Mouse (Mus musculus) heart, embryonic 12.5 days (tissue): ENCODE results near the gene Asap3. TPM values are rescaled to one million over a fixed set of nuclear protein-coding genes. Genes with fewer than 3 reads are reported as not detected.

ENCODE experiments used
- ATAC-seq: fragments of 200-750 bp; cut with Nextera tagmentation; 2 replicates; pipeline ENCODE4 v1.8.0; 2017; ENCODE audit warnings: moderate TSS enrichment, moderate library complexity; ENCODE audit not compliant: insufficient number of reproducible peaks, low FRiP score
- H3K27ac ChIP-seq: fragments of 300-500 bp; sonication (generic); 2 replicates; pipeline ENCODE4 v1.5.1; 2016; ENCODE audit warnings: mild to moderate bottlenecking, moderate library complexity; ENCODE audit not compliant: poor library complexity, severe bottlenecking
- H3K27me3 ChIP-seq: fragments of 300-500 bp; sonication (generic); replicated peaks from 2 replicates; pipeline ENCODE4 v1.6.1; 2016; ENCODE audit warnings: mild to moderate bottlenecking, moderate library complexity
- H3K36me3 ChIP-seq: fragments of 300-500 bp; sonication (generic); 2 replicates; pipeline ENCODE4 v1.6.1; 2016; ENCODE audit warnings: mild to moderate bottlenecking, moderate library complexity
- H3K4me1 ChIP-seq: fragments of 300-500 bp; sonication (generic); replicated peaks from 2 replicates; pipeline ENCODE4 v1.6.1; 2016; ENCODE audit warnings: mild to moderate bottlenecking
- H3K4me2 ChIP-seq: fragments of 300-500 bp; sonication (generic); 2 replicates; pipeline ENCODE4 v1.6.1; 2016; ENCODE audit warnings: mild to moderate bottlenecking, moderate library complexity
- H3K4me3 ChIP-seq: fragments of 300-500 bp; sonication (generic); 2 replicates; pipeline ENCODE4 v1.5.1; 2016; ENCODE audit warnings: mild to moderate bottlenecking
- H3K9ac ChIP-seq: fragments of 300-500 bp; sonication (generic); 2 replicates; pipeline ENCODE4 v1.6.1; 2016; ENCODE audit warnings: mild to moderate bottlenecking, moderate library complexity
- H3K9me3 ChIP-seq: fragments of 300-500 bp; sonication (generic); replicated peaks from 2 replicates; pipeline ENCODE4 v1.6.1; 2016; ENCODE audit warnings: mild to moderate bottlenecking, moderate library complexity
- WGBS: fragments of 180-500 bp; shearing (Covaris S2); methylation state at CpG from one replicate; pipeline ENCODE4 v1.1.7; 2016; 5-methylcytosine and 5-hydroxymethylcytosine counted together
- polyA plus RNA-seq: library from polyadenylated mRNA; unstranded; fragments of >200 nt; fragmentation: Nextera tagmentation; extraction: Ambion mirVana; gene quantifications from 2 replicates; pipeline ENCODE4 v1.2.1, GENCODE M21; 2016

Gene Asap3
- polyA plus RNA-seq, 1 experiment from 2014 or later = 2.9 TPM

DNA sequence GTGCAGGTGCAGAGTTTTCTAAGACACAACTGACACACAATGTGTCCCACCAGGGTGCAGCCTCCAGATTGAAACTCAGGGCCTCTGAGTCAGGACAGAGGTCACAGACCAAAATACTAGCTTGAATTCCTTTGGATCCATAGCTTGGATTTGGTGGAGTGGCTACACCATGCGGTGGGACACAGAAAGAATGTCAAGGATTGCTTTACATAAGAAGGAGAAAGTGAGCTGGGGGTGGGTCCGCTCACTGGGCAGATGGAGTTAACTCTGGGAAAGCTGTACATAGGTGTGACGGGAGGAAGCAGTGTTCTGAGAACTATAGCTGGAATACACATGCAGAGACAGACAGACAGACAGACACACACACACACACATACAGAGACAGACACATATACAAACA lies 53.8 kb downstream of the Asap3 start:
- Histone ChIP-seq H3K9me3 (no peaks in the 10 kb centered on the region), H3K4me1 (peaks cover 18% of the 10 kb centered on the region), H3K9ac (no peak overlapping the region), H3K27ac (peak overlapping the region; percentile 73; the same call in 1 of the 2 replicates), H3K27me3 (no peaks in the 10 kb centered on the region), H3K36me3 (0 out of 2 replicates have a peak, but pooled peaks cover 4% of the 10 kb centered on the region), H3K4me2 (no peak overlapping the region), H3K4me3 (no peak overlapping the region)
- no peak for ATAC-seq
- 57% methylated on average over 3 of the region's 3 CpGs for WGBS

DNA sequence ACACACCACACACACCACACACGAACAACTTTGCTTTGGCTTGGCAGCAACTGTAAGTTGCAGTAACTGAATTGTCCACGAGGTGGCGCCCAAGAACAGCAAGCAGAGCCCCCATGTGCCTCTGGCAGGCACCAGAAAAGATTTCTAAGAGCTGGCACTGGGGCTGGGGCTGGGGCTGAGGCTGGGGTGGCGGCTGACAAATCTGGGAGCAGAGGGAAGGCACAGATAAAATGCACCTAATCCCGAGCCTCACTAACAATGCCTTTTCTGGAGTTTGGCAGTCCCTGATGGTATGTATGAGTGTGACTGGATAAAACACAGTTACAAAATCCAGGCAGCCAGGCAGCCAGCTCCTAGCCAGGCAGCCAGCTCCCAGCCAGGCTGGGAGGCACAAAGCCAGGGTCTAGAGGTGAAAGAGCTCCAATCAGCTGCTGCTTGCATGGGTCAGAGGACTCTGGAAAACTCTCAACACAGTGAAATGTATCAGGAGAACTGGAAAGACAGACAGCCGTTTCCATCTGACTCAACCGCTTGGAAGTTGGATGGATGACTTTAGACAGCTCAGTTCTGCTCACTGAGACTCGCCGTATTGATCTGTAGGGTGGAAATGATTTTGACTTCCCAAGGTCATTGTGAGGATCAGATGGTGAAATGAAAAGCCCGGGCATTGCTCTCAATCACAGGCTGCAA lies 54.5 kb downstream of the Asap3 start:
- Histone ChIP-seq H3K9me3 (no peaks in the 10 kb centered on the region), H3K4me3 (no peak overlapping the region), H3K4me2 (no peak overlapping the region), H3K27ac (peak overlapping the region; percentile 73), H3K27me3 (no peaks in the 10 kb centered on the region), H3K4me1 (peaks cover 18% of the 10 kb centered on the region), H3K9ac (0 out of 2 replicates have a peak overlapping the region, but pooled peaks have one; percentile 18), H3K36me3 (0 out of 2 replicates have a peak, but pooled peaks cover 4% of the 10 kb centered on the region)
- WGBS = 36% methylated on average over 10 of the region's 10 CpGs
- peak; percentile 67 for ATAC-seq

DNA sequence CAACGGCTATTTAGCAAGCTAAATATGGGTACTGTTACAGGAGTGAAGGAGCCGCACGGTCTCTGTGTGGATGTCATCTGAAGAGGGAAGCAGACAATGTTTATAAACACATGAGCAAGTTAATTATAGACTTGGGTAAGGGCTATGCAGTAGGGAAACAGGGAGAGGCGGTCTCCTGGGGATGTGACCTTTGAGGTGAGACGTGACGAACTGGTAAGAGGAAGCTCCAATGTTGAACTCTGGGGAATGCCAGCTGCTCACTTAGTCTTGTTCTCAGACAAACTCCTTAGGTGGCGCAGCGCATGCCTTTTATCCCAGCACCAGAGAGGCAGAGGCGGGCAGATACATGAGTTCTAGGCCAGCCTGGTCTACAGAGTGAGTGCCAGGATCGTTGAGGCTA lies 55.7 kb downstream of the Asap3 start:
- Histone ChIP-seq H3K27ac (peak overlapping the region; percentile 73; the same call in 1 of the 2 replicates), H3K4me2 (no peak overlapping the region), H3K4me3 (no peak overlapping the region), H3K9ac (no peak overlapping the region), H3K9me3 (no peaks in the 10 kb centered on the region), H3K36me3 (0 out of 2 replicates have a peak, but pooled peaks cover 4% of the 10 kb centered on the region), H3K27me3 (no peaks in the 10 kb centered on the region), H3K4me1 (peaks cover 18% of the 10 kb centered on the region)
- WGBS = 61% methylated on average over 10 of the region's 10 CpGs
- no peak for ATAC-seq

DNA sequence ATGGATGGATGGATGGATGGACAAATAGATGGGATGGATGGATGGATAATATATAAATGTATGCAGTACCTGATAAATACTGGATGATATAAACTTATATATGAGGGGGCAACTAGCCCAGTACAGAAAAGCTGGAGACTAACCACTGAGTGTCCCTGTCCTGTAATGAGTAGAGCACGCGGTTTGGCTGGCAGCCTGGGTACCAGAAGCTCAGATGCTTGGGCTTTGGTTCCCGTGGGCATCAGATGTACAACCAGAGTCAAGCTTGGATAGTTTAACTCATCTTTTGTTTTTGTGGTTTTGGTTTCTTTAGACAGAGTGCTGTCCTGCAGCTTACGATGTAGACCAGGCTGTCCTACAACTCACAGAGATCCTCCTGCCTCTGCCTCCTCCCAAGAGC lies 57.4 kb downstream of the Asap3 start:
- H3K4me2 ChIP-seq = no peak overlapping the region
- no peak overlapping the region for H3K9ac ChIP-seq
- no peak for ATAC-seq
- no peaks in the 10 kb centered on the region for H3K27me3 ChIP-seq
- no peak overlapping the region for H3K27ac ChIP-seq
- H3K4me3 ChIP-seq = no peak overlapping the region
- 0 out of 2 replicates have a peak, but pooled peaks cover 4% of the 10 kb centered on the region for H3K36me3 ChIP-seq
- peaks cover 18% of the 10 kb centered on the region for H3K4me1 ChIP-seq
- WGBS = 94% methylated on average over 4 of the region's 4 CpGs
- no peaks in the 10 kb centered on the region for H3K9me3 ChIP-seq

GRCm38 (mm10) chr4:136266716-136267343 lies 60.7 kb downstream of the Asap3 start:
- H3K9ac ChIP-seq = no peak overlapping the region
- H3K27ac ChIP-seq = no peak overlapping the region
- peaks cover 10% of the 10 kb centered on the region; the same call in 1 of the 2 replicates for H3K36me3 ChIP-seq
- H3K4me2 ChIP-seq = no peak overlapping the region
- WGBS = 74% methylated on average over 9 of the region's 9 CpGs
- ATAC-seq = no peak
- no peak overlapping the region for H3K4me3 ChIP-seq
- no peaks in the 10 kb centered on the region for H3K27me3 ChIP-seq
- H3K9me3 ChIP-seq = no peaks in the 10 kb centered on the region
- H3K4me1 ChIP-seq = peaks cover 5% of the 10 kb centered on the region

DNA sequence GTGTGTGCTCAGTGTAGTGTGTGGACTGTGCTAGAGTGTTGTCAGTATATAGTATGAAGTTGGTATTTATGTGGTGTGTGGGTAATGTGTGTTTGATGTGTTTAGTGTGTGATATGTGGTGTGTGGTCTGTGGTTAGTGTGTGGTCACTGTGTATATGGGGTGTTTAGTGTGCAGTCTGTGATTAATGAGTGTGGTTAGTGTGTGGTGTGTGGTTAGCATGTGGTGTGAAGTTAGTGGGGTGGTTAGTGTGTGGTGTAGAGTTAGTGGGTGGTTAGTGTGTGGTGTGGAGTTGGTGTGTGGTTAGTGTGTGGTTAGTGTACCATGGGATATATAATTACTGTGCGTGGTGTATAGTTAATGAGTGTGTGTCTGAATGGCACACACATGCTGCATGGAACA lies 62.7 kb downstream of the Asap3 start:
- H3K9ac ChIP-seq = no peak overlapping the region
- no peak overlapping the region for H3K4me2 ChIP-seq
- no peak for ATAC-seq
- 95% methylated on average over 1 of the region's 1 CpGs for WGBS
- peaks cover 12% of the 10 kb centered on the region for H3K9me3 ChIP-seq
- no peak overlapping the region for H3K27ac ChIP-seq
- H3K36me3 ChIP-seq = peaks cover 27% of the 10 kb centered on the region
- no peaks in the 10 kb centered on the region; the same call in 1 of the 2 replicates for H3K4me1 ChIP-seq
- no peak overlapping the region for H3K4me3 ChIP-seq
- H3K27me3 ChIP-seq = no peaks in the 10 kb centered on the region

GRCm38 (mm10) chr4:136270648-136271047 lies 64.5 kb downstream of the Asap3 start:
- no peaks in the 10 kb centered on the region for H3K27me3 ChIP-seq
- WGBS = 82% methylated on average over 8 of the region's 8 CpGs
- no peaks in the 10 kb centered on the region; the same call in 1 of the 2 replicates for H3K4me1 ChIP-seq
- H3K4me2 ChIP-seq = no peak overlapping the region
- peaks cover 32% of the 10 kb centered on the region for H3K36me3 ChIP-seq
- no peak; the same call in 1 of the 2 replicates for ATAC-seq
- H3K4me3 ChIP-seq = no peak overlapping the region
- no peak overlapping the region for H3K9ac ChIP-seq
- H3K9me3 ChIP-seq = peaks cover 13% of the 10 kb centered on the region
- H3K27ac ChIP-seq = no peak overlapping the region

- Histone ChIP-seq H3K27ac (no peak overlapping the region), H3K4me1 (peaks cover 26% of the 10 kb centered on the region), H3K4me2 (no peak overlapping the region), H3K36me3 (no peaks in the 10 kb centered on the region), H3K4me3 (no peak overlapping the region), H3K9ac (no peak overlapping the region; the same call in 1 of the 2 replicates), H3K9me3 (no peaks in the 10 kb centered on the region), H3K27me3 (no peaks in the 10 kb centered on the region)
- 75% methylated on average over 8 of the region's 8 CpGs for WGBS
- no peak for ATAC-seq
These were observed 74.9 kb downstream of the Asap3 start for GRCm38 (mm10) chr4:136281097-136281496.

- Histone ChIP-seq H3K4me2 (no peak overlapping the region), H3K27ac (no peak overlapping the region), H3K9me3 (no peaks in the 10 kb centered on the region), H3K4me1 (peaks cover 31% of the 10 kb centered on the region), H3K9ac (no peak overlapping the region; the same call in 1 of the 2 replicates), H3K36me3 (no peaks in the 10 kb centered on the region), H3K4me3 (no peak overlapping the region), H3K27me3 (no peaks in the 10 kb centered on the region)
- no peak for ATAC-seq
- WGBS = 39% methylated on average over 9 of the region's 9 CpGs
These were observed 75.4 kb downstream of the Asap3 start for GRCm38 (mm10) chr4:136281611-136282010.

GRCm38 (mm10) chr4:136282621-136283480 lies 76.7 kb downstream of the Asap3 start:
- WGBS = 49% methylated on average over 10 of the region's 10 CpGs
- no peak for ATAC-seq
- Histone ChIP-seq H3K4me1 (peaks cover 39% of the 10 kb centered on the region), H3K9ac (peak overlapping the region; percentile 39; the same call in 1 of the 2 replicates), H3K27ac (peak overlapping the region; percentile 97), H3K4me2 (peak overlapping the region; percentile 13; the same call in 1 of the 2 replicates), H3K4me3 (no peak overlapping the region), H3K36me3 (peaks cover 9% of the 10 kb centered on the region), H3K27me3 (no peaks in the 10 kb centered on the region), H3K9me3 (0 out of 2 replicates have a peak, but pooled peaks cover 5% of the 10 kb centered on the region)
